Mouse (Mus musculus) liver, adult 2 months (tissue): Measurements from ENCODE around the gene Chst13.

Source experiments
- CTCF ChIP-seq: fragments of 200-500 bp; IDR thresholded peaks from 2 replicates; pipeline ENCODE4 v1.5.1; 2011; ENCODE audit warnings: low read depth, low read length, control low read depth
- POLR2A ChIP-seq: fragments of 200-500 bp; IDR thresholded peaks from 2 replicates; pipeline ENCODE4 v1.6.1; 2011; ENCODE audit warnings: low read length, control low read depth; ENCODE audit not compliant: insufficient read depth; ENCODE audit errors: extremely low read depth

- no peak for TF ChIP-seq CTCF
- no peak for TF ChIP-seq POLR2A
These were observed 6.0 kb downstream of the Chst13 start for GRCm38 (mm10) chr6:90319019-90319418.
